Mouse (Mus musculus) lung, embryonic 16.5 days (tissue): Measurements from ENCODE around the gene Kcnd3. TPM values are rescaled to one million over a fixed set of nuclear protein-coding genes. Genes with fewer than 3 reads are reported as not detected.

Experiments used
- polyA plus RNA-seq: library from polyadenylated mRNA; unstranded; fragments of >200 nt; fragmentation: Nextera tagmentation; extraction: Ambion mirVana; gene quantifications from 2 replicates; pipeline ENCODE4 v1.2.1, GENCODE M21; 2015

Gene Kcnd3
- polyA plus RNA-seq, 1 experiment from 2014 or later, result 0.26 TPM

Other genes starting within 250 kb of the Kcnd3 start
- 36.5 and 37.0 TPM in 2 replicates for gene Ddx20, start 235.2 kb downstream of the Kcnd3 start, polyA plus RNA-seq